Mouse (Mus musculus) stomach, postnatal 0 days (tissue): ENCODE results near the gene Hagh.

Source experiments
- CTCF ChIP-seq: IDR thresholded peaks from 2 replicates; pipeline ENCODE4 v1.5.1; 2016; ENCODE audit warnings: antibody characterized with exemption, low read depth, mild to moderate bottlenecking, moderate library complexity
- EP300 ChIP-seq: optimal IDR thresholded peaks from 2 replicates; pipeline ENCODE3; 2016; ENCODE audit warnings: antibody characterized with exemption

GRCm38 (mm10) chr17:24818172-24818571, 21.8 kb upstream of the Hagh start:
- TF ChIP-seq CTCF, result no peak
- TF ChIP-seq EP300, result no peak
